Mouse (Mus musculus) bone marrow, adult 2 months (tissue): ENCODE results near the gene Pla2g16. TPM values are rescaled to one million over a fixed set of nuclear protein-coding genes. Genes with fewer than 3 reads are reported as not detected.

Experiments used
- H3K27ac ChIP-seq: fragments of 200-500 bp; 2 replicates; pipeline ENCODE4 v1.5.1; 2012; ENCODE audit warnings: low read depth, mild to moderate bottlenecking, control low read depth, inconsistent platforms, low read length; ENCODE audit not compliant: control insufficient read depth, poor library complexity, insufficient read depth
- H3K4me1 ChIP-seq: fragments of 200-500 bp; 2 replicates; pipeline ENCODE4 v1.6.1; 2011; ENCODE audit warnings: low read length; ENCODE audit not compliant: control insufficient read depth, insufficient read depth
- H3K4me3 ChIP-seq: fragments of 200-500 bp; replicated peaks from 2 replicates; pipeline ENCODE3; 2011; ENCODE audit warnings: mild to moderate bottlenecking, low read depth, low read length, control low read depth; ENCODE audit not compliant: control insufficient read depth
- CTCF ChIP-seq: fragments of 200-500 bp; IDR thresholded peaks from 2 replicates; pipeline ENCODE4 v1.5.1; 2011; ENCODE audit warnings: low read length, control low read depth; ENCODE audit not compliant: control insufficient read depth, insufficient read depth
- POLR2A ChIP-seq: fragments of 200-500 bp; IDR thresholded peaks from 2 replicates; pipeline ENCODE4 v1.6.1; 2011; ENCODE audit warnings: low read depth, mild to moderate bottlenecking, control low read depth, low read length, borderline replicate concordance; ENCODE audit not compliant: control insufficient read depth
- WGBS: fragments of 180-500 bp; shearing (Covaris S2); methylation state at CpG from one replicate; pipeline ENCODE4 v1.1.7; 2018; 5-methylcytosine and 5-hydroxymethylcytosine counted together
- polyA plus RNA-seq: library from polyadenylated mRNA; stranded (reverse); fragments of >200 nt; gene quantifications from 2 replicates; pipeline ENCODE4 v1.2.4, GENCODE M21; 2011; ENCODE audit warnings: low replicate concordance; ENCODE audit not compliant: missing spikeins, insufficient read depth, insufficient read length

The Pla2g16 gene
- polyA plus RNA-seq, 1 experiment = 23.4 TPM

DNA sequence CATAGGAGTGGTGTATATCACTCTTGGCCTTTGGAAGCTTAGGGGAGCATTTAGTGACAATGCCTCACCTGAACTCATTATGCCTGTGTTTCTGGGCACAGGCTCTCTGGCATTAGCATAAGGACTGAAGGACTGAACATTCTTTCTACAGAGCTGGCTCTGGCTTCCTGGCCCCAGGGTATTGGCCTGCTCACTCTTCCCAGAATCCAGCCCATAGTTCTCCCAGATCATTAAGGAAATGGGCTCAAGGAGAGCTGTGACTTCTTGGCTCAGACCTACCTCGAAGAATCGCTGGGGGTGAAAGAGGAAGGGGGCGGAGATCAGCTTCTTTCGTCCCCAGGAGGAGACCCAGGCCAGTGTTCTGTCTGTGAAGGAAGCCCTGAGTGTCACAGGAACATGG, 41.2 kb downstream of the Pla2g16 start:
- 28% methylated on average over 4 of the region's 4 CpGs for WGBS
- H3K4me1 ChIP-seq = no peaks in the 10 kb centered on the region
- H3K4me3 ChIP-seq = no peak overlapping the region
- TF ChIP-seq POLR2A (no peak), CTCF (no peak)
- H3K27ac ChIP-seq = no peak overlapping the region

- H3K4me3 ChIP-seq = no peak overlapping the region
- no peaks in the 10 kb centered on the region for H3K4me1 ChIP-seq
- H3K27ac ChIP-seq = no peak overlapping the region
- no peak for TF ChIP-seq CTCF
- WGBS = 77% methylated on average over 4 of the region's 4 CpGs
Measured at GRCm38 (mm10) chr19:7601551-7601950, 44.3 kb downstream of the Pla2g16 start.

GRCm38 (mm10) chr19:7604107-7604506, 46.8 kb downstream of the Pla2g16 start:
- H3K27ac ChIP-seq = no peak overlapping the region
- no peaks in the 10 kb centered on the region for H3K4me1 ChIP-seq
- 87% methylated on average over 10 of the region's 10 CpGs for WGBS
- no peak overlapping the region for H3K4me3 ChIP-seq
- TF ChIP-seq CTCF (no peak), POLR2A (no peak)

DNA sequence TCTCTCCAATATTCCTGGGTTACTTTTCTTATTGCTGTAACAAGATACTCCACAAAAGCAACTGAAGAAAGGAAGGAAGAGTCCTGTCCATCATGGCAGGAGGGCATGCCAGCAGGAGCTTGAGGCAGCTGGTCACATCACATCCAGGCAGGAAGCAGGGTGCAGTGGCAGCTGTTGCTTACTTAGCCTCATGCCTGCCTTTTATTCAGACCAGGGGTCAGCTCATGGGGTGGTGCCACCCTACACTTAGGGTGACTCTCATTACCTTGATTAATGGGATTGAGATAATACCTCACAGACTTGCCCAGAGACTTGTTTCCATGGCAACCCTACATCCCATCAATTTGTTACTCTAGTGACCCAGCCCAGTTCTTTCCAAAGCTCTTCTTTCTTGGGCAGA, 47.8 kb downstream of the Pla2g16 start:
- Histone ChIP-seq H3K27ac (no peak overlapping the region), H3K4me3 (no peak overlapping the region), H3K4me1 (no peaks in the 10 kb centered on the region)
- no peak for TF ChIP-seq CTCF
- no peak for TF ChIP-seq POLR2A

DNA sequence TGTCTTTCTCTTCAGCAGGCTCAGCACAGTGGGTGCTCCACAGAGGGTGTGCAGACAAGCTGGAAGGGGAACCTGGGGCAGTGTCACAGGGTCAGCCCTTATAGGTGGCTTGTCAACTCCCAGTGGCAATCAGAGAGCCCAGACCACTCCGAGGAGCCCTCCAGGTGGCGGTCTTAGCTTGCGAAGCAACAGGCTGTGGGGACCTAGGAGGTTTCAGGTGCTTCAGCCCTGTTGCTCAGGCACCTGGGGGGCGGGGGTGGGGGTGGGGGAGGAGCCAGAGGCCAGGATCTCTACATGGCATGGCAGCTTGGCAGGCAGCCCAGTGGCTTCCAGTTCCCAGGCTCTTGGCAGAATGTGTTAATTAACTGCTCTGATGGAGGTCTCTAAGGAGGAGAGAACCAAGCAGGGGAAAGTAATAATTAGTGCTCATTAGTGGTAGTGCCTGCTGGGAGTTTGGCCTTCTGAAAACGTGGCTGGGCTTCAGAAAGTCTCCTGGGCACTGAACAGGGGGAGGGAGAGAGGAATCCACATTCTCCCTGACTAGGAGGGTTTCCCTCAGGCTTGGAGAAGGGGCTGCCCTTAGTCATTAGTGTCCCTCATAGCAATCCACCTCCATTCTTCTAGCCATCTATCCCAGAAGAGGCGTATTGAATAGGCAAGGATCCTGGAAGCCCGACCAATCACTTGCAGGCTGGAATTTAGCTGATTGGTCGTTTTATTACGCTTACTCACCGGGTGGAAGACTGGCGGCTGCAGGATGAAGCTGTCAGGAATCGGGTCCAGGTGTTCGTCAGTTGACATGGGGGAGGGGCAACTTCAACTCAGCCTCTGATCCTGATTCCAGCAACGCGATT, 48.9 kb downstream of the Pla2g16 start:
- no peak overlapping the region for H3K4me3 ChIP-seq

GRCm38 (mm10) chr19:7606801-7607689, 49.8 kb downstream of the Pla2g16 start, which contains the start of gene Lgals12:
Lgals12 (minus strand) TSS chr19:7607193.
- H3K27ac ChIP-seq = no peak within 1 kb of the TSS
- WGBS = 27% methylated on average over 15 of the region's 15 CpGs
- H3K4me3 ChIP-seq = no peak within 1 kb of the TSS
- TF ChIP-seq CTCF (no peak), POLR2A (no peak)
- H3K4me1 ChIP-seq = no peaks in the 10 kb centered on the region

More for the DNA sequence above, 48.9 kb downstream of the Pla2g16 start:
- H3K27ac ChIP-seq = no peak overlapping the region
- H3K4me1 ChIP-seq = no peaks in the 10 kb centered on the region
- TF ChIP-seq CTCF (no peak), POLR2A (no peak)
- 27% methylated on average over 15 of the region's 15 CpGs for WGBS

- no peak for TF ChIP-seq CTCF
- no peak for TF ChIP-seq POLR2A
- H3K4me1 ChIP-seq = no peaks in the 10 kb centered on the region
- WGBS = 81% methylated on average over 7 of the region's 7 CpGs
- no peak overlapping the region for H3K27ac ChIP-seq
- H3K4me3 ChIP-seq = no peak overlapping the region
Measured at GRCm38 (mm10) chr19:7607690-7608201, 50.5 kb downstream of the Pla2g16 start.
